Mouse (Mus musculus) kidney, postnatal 0 days (tissue): ENCODE results near the gene Cacng6. TPM values are rescaled to one million over a fixed set of nuclear protein-coding genes. Genes with fewer than 3 reads are reported as not detected.
"Not testable (repeated sequence)": the region's sequence is repeated elsewhere in the genome, so short reads cannot be mapped to it uniquely, and the experiment has no call there.

Experiments
- ATAC-seq: fragments of 200-750 bp; cut with Nextera tagmentation; replicated peaks from 2 replicates; pipeline ENCODE4 v1.8.0; 2017; ENCODE audit warnings: low read depth, moderate number of reproducible peaks, moderate TSS enrichment, moderate library complexity; ENCODE audit not compliant: low FRiP score
- DNase-seq: peaks from one replicate; pipeline ENCODE4 v3.0.0-alpha.2; 2016; ENCODE audit warnings: low spot score
- H3K27ac ChIP-seq: fragments of 300-500 bp; sonication (generic); 2 replicates; pipeline ENCODE4 v1.5.1; 2014; ENCODE audit warnings: mild to moderate bottlenecking
- H3K27me3 ChIP-seq: fragments of 300-500 bp; sonication (generic); 2 replicates; pipeline ENCODE4 v1.6.1; 2014; ENCODE audit warnings: low read length, mixed read lengths; ENCODE audit not compliant: insufficient read depth
- H3K36me3 ChIP-seq: fragments of 300-500 bp; sonication (generic); 2 replicates; pipeline ENCODE4 v1.6.1; 2014; ENCODE audit warnings: low read length, mixed read lengths; ENCODE audit not compliant: insufficient read depth
- H3K4me1 ChIP-seq: fragments of 300-500 bp; sonication (generic); replicated peaks from 2 replicates; pipeline ENCODE4 v1.6.1; 2014; ENCODE audit warnings: antibody characterized with exemption, low read length, mixed read lengths; ENCODE audit not compliant: insufficient read depth
- H3K4me2 ChIP-seq: fragments of 300-500 bp; sonication (generic); 2 replicates; pipeline ENCODE4 v1.6.1; 2014; ENCODE audit warnings: mild to moderate bottlenecking, low read length, moderate library complexity, mixed read lengths
- H3K4me3 ChIP-seq: fragments of 300-500 bp; sonication (generic); replicated peaks from 2 replicates; pipeline ENCODE4 v1.5.1; 2014; ENCODE audit warnings: low read depth, low read length
- H3K9ac ChIP-seq: fragments of 300-500 bp; sonication (generic); 2 replicates; pipeline ENCODE4 v1.6.1; 2014; ENCODE audit warnings: low read depth, low read length
- H3K9me3 ChIP-seq: fragments of 300-500 bp; sonication (generic); replicated peaks from 2 replicates; pipeline ENCODE4 v1.6.1; 2016; ENCODE audit warnings: low read length, inconsistent platforms, mixed read lengths
- CTCF ChIP-seq: IDR thresholded peaks from 2 replicates; pipeline ENCODE4 v1.5.1; 2016; ENCODE audit warnings: antibody characterized with exemption, low read depth, mild to moderate bottlenecking, moderate library complexity
- WGBS: fragments of 180-500 bp; shearing (Covaris S2); extraction: QIAGEN DNeasy Blood & Tissue Kit; methylation state at CpG from one replicate; pipeline ENCODE4 v1.1.7; 2014; 5-methylcytosine and 5-hydroxymethylcytosine counted together
- polyA plus RNA-seq: library from polyadenylated mRNA; unstranded; fragments of >200 nt; fragmentation: Nextera tagmentation; extraction: Ambion mirVana; gene quantifications from 2 replicates; pipeline ENCODE4 v1.2.1, GENCODE M21; 2015

The Cacng6 gene
- polyA plus RNA-seq, 1 experiment from 2014 or later = not detected

DNA sequence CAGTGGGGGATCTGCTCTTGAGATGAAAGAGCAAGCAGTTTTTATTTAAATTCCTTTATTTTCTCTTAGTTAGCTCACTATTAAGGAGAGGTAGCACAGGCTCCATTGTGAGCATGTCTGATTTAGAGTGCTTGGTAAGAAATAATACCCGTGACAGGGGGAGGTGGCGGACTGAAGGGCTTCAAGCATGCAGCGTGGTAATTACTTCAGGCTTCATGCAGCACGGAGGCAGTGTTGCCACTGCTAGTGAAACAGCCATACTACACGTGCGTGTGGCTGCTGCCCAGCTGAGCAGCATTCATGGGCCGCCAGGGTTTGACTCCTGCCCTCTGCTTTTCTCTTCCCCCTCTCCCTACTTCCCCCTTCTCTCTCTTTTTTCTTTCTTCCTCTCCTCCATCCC lies 26.2 kb upstream of the Cacng6 start:
- no peaks in the 10 kb centered on the region for H3K36me3 ChIP-seq
- DNase-seq (no peak), ATAC-seq (no peak)
- no peaks in the 10 kb centered on the region for H3K27me3 ChIP-seq
- no peaks in the 10 kb centered on the region for H3K9me3 ChIP-seq
- H3K4me3 ChIP-seq = no peak overlapping the region
- TF ChIP-seq CTCF = no peak
- H3K27ac ChIP-seq = no peak overlapping the region
- no peak overlapping the region for H3K9ac ChIP-seq
- no peaks in the 10 kb centered on the region for H3K4me1 ChIP-seq
- H3K4me2 ChIP-seq = no peak overlapping the region
- 22% methylated on average over 7 of the region's 7 CpGs for WGBS

DNA sequence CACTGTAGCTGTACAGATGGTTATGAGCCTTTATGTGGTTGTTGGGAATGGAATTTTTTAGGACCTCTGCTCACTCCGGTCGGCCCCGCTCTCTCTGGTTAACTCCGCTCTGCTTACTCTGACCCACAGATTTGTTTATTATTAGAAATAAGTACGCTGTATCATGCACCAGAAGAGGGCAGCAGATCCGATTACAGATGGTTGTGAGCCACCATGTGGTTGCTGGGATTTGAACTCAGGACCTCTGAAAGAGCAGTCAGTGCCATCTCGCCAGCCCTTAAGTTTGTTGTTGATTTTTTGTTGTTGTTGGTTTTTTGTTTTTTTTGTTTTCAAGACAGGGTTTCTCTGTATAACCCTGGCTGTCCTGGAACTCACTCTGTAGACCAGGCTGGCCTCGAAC lies 25.6 kb upstream of the Cacng6 start:
- H3K4me1 ChIP-seq, H3K27ac ChIP-seq, H3K4me2 ChIP-seq, H3K27me3 ChIP-seq, H3K4me3 ChIP-seq, H3K9ac ChIP-seq, DNase-seq, H3K9me3 ChIP-seq, H3K36me3 ChIP-seq, ATAC-seq: not testable (repeated sequence)
- 92% methylated on average over 7 of the region's 8 CpGs for WGBS

DNA sequence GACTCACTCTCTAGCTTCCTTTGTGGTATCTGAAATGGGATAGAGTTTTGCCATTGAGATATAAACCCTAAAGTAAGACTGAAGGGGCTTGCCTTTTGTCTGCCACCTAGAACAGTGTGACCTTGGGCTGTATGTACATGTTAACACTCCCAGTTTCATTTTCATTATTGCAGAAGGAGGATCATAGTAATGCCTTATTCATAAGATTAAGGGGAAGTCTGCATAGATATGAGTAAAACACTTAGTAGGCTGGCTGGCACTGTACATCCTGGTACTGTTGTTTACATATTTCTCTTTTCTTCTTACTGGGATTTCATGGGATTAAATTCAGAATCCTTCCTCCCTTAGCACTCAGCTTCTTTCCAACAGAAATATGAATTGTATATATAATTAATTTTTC lies 24.1 kb upstream of the Cacng6 start:
- TF ChIP-seq CTCF = no peak
- Histone ChIP-seq H3K27ac (no peak overlapping the region), H3K27me3 (no peaks in the 10 kb centered on the region), H3K4me2 (no peak overlapping the region), H3K9ac (no peak overlapping the region), H3K4me1 (no peaks in the 10 kb centered on the region), H3K4me3 (no peak overlapping the region), H3K9me3 (no peaks in the 10 kb centered on the region), H3K36me3 (no peaks in the 10 kb centered on the region)
- ATAC-seq = no peak
- DNase-seq = no peak

DNA sequence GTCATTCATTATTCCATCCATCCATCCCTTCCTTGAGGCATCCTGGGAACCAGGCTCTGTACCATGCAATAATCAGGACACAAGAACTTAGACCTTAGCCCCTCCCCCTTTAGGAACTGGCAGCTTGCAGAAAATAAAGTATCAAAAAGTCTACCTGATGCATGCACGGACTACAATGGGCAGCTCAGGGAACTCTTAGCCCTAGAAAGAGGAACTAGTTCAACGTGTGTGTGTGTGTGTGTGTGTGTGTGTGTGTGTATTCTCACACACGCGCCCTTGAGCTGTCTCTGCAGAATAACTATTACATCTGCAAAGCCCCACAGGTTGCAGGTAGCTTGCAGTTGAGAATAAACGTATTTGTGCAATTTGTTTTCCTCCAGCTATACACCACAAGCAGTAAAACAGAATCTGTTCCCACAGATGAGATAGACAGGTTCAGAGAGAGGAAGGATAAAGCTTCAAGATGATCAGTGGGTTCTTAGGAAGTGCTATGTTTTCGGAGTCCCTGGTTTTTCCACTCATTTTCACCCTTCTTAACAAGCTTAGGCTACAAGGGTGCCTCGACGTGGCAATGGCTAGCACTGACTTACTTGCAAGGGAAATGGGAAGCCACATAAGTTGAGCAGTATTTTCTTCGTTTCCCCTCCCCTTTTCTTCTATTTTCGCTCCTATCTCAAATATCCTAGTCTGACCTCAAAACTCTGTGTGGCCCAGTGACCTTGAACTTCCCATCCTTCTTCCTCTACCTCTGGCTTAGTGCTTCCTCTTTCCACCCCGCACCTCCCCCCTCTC lies 14.1 kb upstream of the Cacng6 start:
- H3K9me3 ChIP-seq = no peaks in the 10 kb centered on the region
- H3K9ac ChIP-seq = no peak overlapping the region
- H3K27ac ChIP-seq = no peak overlapping the region
- 0 out of 2 replicates have a peak, but pooled peaks cover 2% of the 10 kb centered on the region for H3K4me1 ChIP-seq
- no peak overlapping the region for H3K4me2 ChIP-seq
- ATAC-seq (no peak), DNase-seq (no peak)
- H3K36me3 ChIP-seq = no peaks in the 10 kb centered on the region
- H3K27me3 ChIP-seq = peaks cover 37% of the 10 kb centered on the region
- 59% methylated on average over 11 of the region's 11 CpGs for WGBS
- TF ChIP-seq CTCF = no peak
- no peak overlapping the region for H3K4me3 ChIP-seq

DNA sequence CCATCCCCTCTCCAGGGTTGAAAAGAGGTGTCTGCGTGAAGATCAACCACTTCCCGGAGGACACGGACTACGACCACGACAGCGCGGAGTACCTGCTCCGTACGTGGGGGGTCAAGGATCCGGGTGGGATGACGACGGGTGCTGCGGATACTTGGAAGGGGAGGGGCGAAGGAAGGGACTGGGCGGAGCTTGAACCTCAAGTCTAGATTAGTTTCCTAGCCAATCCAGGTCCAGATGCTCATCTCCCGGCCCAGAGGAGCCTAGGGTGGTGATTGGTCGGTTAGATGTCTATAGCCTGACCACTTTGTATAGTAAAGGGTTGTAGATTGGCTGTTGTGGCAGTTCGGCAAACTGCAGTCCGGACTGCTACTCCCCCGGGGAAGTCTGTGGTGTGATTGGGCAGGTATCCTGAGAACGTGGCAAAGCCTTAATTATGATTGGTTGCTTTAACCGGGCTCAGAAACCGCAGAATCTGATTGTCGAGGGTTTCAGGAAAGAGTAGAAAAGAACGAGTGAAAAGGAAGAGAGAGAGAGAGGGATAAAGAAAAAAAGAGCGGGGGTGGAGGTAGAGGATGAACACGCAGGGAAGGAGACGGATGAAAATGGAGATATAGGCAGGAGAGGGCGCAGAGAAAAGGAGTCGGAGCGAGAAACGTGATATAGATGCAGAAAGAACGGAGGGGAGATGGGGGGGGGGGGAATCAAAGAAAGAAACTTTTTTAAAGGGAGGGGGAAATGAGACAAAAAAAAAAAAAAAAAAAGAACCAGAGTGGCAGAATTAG lies 12.6 kb upstream of the Cacng6 start:
- Histone ChIP-seq H3K4me3 (peak overlapping the region; percentile 26), H3K9me3 (no peaks in the 10 kb centered on the region), H3K27me3 (peaks cover 50% of the 10 kb centered on the region), H3K4me1 (0 out of 2 replicates have a peak, but pooled peaks cover 6% of the 10 kb centered on the region), H3K36me3 (no peaks in the 10 kb centered on the region), H3K4me2 (peak overlapping the region; percentile 53), H3K9ac (no peak overlapping the region), H3K27ac (no peak overlapping the region)
- ATAC-seq = peak; percentile 80
- no peak for TF ChIP-seq CTCF
- under 1% methylated on average over 33 of the region's 33 CpGs for WGBS
- peak; percentile 83 for DNase-seq

DNA sequence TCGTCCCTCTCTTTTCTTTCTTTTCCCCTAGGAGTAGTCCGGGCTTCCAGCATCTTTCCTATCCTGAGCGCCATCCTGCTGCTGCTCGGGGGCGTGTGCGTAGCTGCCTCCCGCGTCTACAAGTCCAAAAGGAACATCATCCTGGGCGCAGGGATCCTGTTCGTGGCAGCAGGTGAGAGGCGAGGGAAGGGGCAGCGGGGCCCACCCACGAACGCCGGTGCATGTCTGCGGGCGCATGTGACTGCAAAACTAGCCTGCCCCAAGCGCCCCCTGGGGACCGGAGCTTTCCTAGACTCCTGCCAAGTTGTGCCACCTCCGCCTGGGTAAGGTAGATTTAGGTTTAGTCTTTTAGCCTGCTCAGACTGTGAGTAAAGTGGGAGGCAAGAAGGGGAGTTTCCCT lies 12.0 kb upstream of the Cacng6 start:
- Histone ChIP-seq H3K36me3 (no peaks in the 10 kb centered on the region), H3K4me3 (peak overlapping the region; percentile 26), H3K9ac (0 out of 2 replicates have a peak overlapping the region, but pooled peaks have one; percentile 13), H3K27me3 (peaks cover 57% of the 10 kb centered on the region), H3K4me1 (0 out of 2 replicates have a peak, but pooled peaks cover 6% of the 10 kb centered on the region), H3K4me2 (peak overlapping the region; percentile 53), H3K9me3 (no peaks in the 10 kb centered on the region), H3K27ac (no peak overlapping the region)
- ATAC-seq (no peak), DNase-seq (peak; percentile 21)
- 1% methylated on average over 19 of the region's 20 CpGs for WGBS
- TF ChIP-seq CTCF = peak; percentile 41
